ENCODE assay signal across 14 mouse cellular contexts in genomic region chrX:71700817-71701469, GRCm38 (mm10). TPM values are rescaled to one million over a fixed set of nuclear protein-coding genes. Genes with fewer than 3 reads are reported as not detected.
DNase-seq lines count a peak whose midpoint lies in the region; ATAC-seq and TF ChIP-seq lines count a peak whose summit lies in the region.
"Had no signal": no experiment of that assay in that cellular context is flagged by ENCODE, and none has a peak within 500 bp of the region (broad histone marks: within the 10 kb centered on the region; RNA-seq: fewer than 3 reads in every experiment).

No protein-coding gene starts in this region.

- no peak overlapping the region for H3K4me3 ChIP-seq in midbrain, embryonic 11.5 days (ENCODE audit: low read depth, low read length)
- no peak overlapping the region for H3K4me3 ChIP-seq in midbrain, embryonic 10.5 days
- no peak overlapping the region for H3K4me3 ChIP-seq in forebrain, embryonic 13.5 days
- H3K4me3 ChIP-seq in hindbrain, postnatal 0 days (ENCODE audit: low read length), result no peak overlapping the region
- no peak overlapping the region for H3K4me3 ChIP-seq in neural tube, embryonic 14.5 days (ENCODE audit: low read depth, low read length)
- H3K4me3 ChIP-seq: embryonic facial prominence, embryonic 12.5 days; liver, embryonic 12.5 days; megakaryocyte, embryonic 14.5 days had no signal

- H3K4me2 ChIP-seq in midbrain, embryonic 11.5 days, result no peak overlapping the region
- no peak overlapping the region for H3K4me2 ChIP-seq in forebrain, embryonic 13.5 days
- H3K4me2 ChIP-seq in hindbrain, postnatal 0 days (ENCODE audit: low read depth, low read length), result no peak overlapping the region
- H3K4me2 ChIP-seq in neural tube, embryonic 14.5 days (ENCODE audit: low read depth, low read length), result no peak overlapping the region
- H3K4me2 ChIP-seq: embryonic facial prominence, embryonic 12.5 days; liver, embryonic 12.5 days had no signal

- no peak overlapping the region for H3K9ac ChIP-seq in midbrain, embryonic 11.5 days (ENCODE audit: low read length)
- no peak overlapping the region for H3K9ac ChIP-seq in forebrain, embryonic 13.5 days
- no peak overlapping the region for H3K9ac ChIP-seq in hindbrain, postnatal 0 days (replicated peaks; ENCODE audit: low read length)
- no peak overlapping the region for H3K9ac ChIP-seq in neural tube, embryonic 14.5 days (replicated peaks; ENCODE audit: low read depth, low read length)
- H3K9ac ChIP-seq: embryonic facial prominence, embryonic 12.5 days; liver, embryonic 12.5 days had no signal

- H3K9me3 ChIP-seq in midbrain, embryonic 11.5 days (ENCODE audit: control insufficient read depth, low read length), result no peaks in the 10 kb centered on the region
- no peaks in the 10 kb centered on the region for H3K9me3 ChIP-seq in midbrain, embryonic 10.5 days (replicated peaks)
- no peaks in the 10 kb centered on the region for H3K9me3 ChIP-seq in forebrain, embryonic 13.5 days (replicated peaks)
- H3K9me3 ChIP-seq in hindbrain, postnatal 0 days (ENCODE audit: low read length), result no peaks in the 10 kb centered on the region
- no peaks in the 10 kb centered on the region for H3K9me3 ChIP-seq in neural tube, embryonic 14.5 days (ENCODE audit: control insufficient read depth, low read length)
- H3K9me3 ChIP-seq: embryonic facial prominence, embryonic 12.5 days; liver, embryonic 12.5 days; megakaryocyte, embryonic 14.5 days had no signal

- 16% methylated on average over 6 of the region's 6 CpGs for WGBS in midbrain, embryonic 11.5 days
- WGBS in midbrain, embryonic 10.5 days, result 22% methylated on average over 6 of the region's 6 CpGs
- 16% methylated on average over 6 of the region's 6 CpGs for WGBS in forebrain, embryonic 13.5 days
- 24% methylated on average over 6 of the region's 6 CpGs for WGBS in hindbrain, postnatal 0 days
- WGBS in neural tube, embryonic 14.5 days, result 18% methylated on average over 6 of the region's 6 CpGs

- ATAC-seq in midbrain, embryonic 11.5 days (ENCODE audit: low FRiP score), result peak; percentile 76
- ATAC-seq in forebrain, embryonic 13.5 days, result peak; percentile 97
- ATAC-seq in hindbrain, postnatal 0 days, result no peak
- ATAC-seq in neural tube, embryonic 14.5 days (ENCODE audit: low read depth), result peak; percentile 78
- ATAC-seq: liver, embryonic 12.5 days had no signal

- intact Hi-C loops in heart, postnatal 14 days (cut with DNase I), result no loop called here

- H3K4me1 ChIP-seq in midbrain, embryonic 11.5 days (ENCODE audit: control insufficient read depth, insufficient read depth, low read length), result no peaks in the 10 kb centered on the region
- H3K4me1 ChIP-seq in midbrain, embryonic 10.5 days, result no peaks in the 10 kb centered on the region; the same call in 1 of the 2 replicates
- H3K4me1 ChIP-seq in forebrain, embryonic 13.5 days, result no peaks in the 10 kb centered on the region
- H3K4me1 ChIP-seq in hindbrain, postnatal 0 days (ENCODE audit: insufficient read depth, low read length), result no peaks in the 10 kb centered on the region
- no peaks in the 10 kb centered on the region for H3K4me1 ChIP-seq in neural tube, embryonic 14.5 days (ENCODE audit: control insufficient read depth, insufficient read depth, low read length)
- H3K4me1 ChIP-seq: embryonic facial prominence, embryonic 12.5 days; liver, embryonic 12.5 days; megakaryocyte, embryonic 14.5 days had no signal

- H3K36me3 ChIP-seq in midbrain, embryonic 11.5 days (ENCODE audit: control insufficient read depth, insufficient read depth, low read length), result no peaks in the 10 kb centered on the region
- H3K36me3 ChIP-seq in midbrain, embryonic 10.5 days, result no peaks in the 10 kb centered on the region
- no peaks in the 10 kb centered on the region for H3K36me3 ChIP-seq in forebrain, embryonic 13.5 days (ENCODE audit: poor library complexity, severe bottlenecking)
- H3K36me3 ChIP-seq in hindbrain, postnatal 0 days (ENCODE audit: insufficient read depth, low read length), result no peaks in the 10 kb centered on the region
- no peaks in the 10 kb centered on the region for H3K36me3 ChIP-seq in neural tube, embryonic 14.5 days (ENCODE audit: control insufficient read depth, insufficient read depth, low read length)
- H3K36me3 ChIP-seq: embryonic facial prominence, embryonic 12.5 days; liver, embryonic 12.5 days had no signal

- H3K27me3 ChIP-seq in midbrain, embryonic 11.5 days (ENCODE audit: control insufficient read depth, insufficient read depth, low read length), result no peaks in the 10 kb centered on the region
- H3K27me3 ChIP-seq in midbrain, embryonic 10.5 days (ENCODE audit: low read depth, poor library complexity, severe bottlenecking), result no peaks in the 10 kb centered on the region
- H3K27me3 ChIP-seq in forebrain, embryonic 13.5 days, result peaks cover 9% of the 10 kb centered on the region; the same call in 1 of the 2 replicates
- no peaks in the 10 kb centered on the region for H3K27me3 ChIP-seq in hindbrain, postnatal 0 days (ENCODE audit: insufficient read depth, low read length)
- no peaks in the 10 kb centered on the region for H3K27me3 ChIP-seq in neural tube, embryonic 14.5 days (ENCODE audit: control insufficient read depth, insufficient read depth, low read length)
- H3K27me3 ChIP-seq: embryonic facial prominence, embryonic 12.5 days; liver, embryonic 12.5 days had no signal

- TF ChIP-seq CTCF in hindbrain, postnatal 0 days (IDR thresholded peaks at IDR 0.05; ENCODE audit: low read depth), result no peak

- DNase-seq in midbrain, embryonic 11.5 days (ENCODE audit: low spot score, missing footprints), result peak; percentile 80
- DNase-seq in midbrain, embryonic 10.5 days (ENCODE audit: low spot score), result no peak
- peak; percentile 1 for DNase-seq in hindbrain, postnatal 0 days (ENCODE audit: low spot score)
- DNase-seq in spleen, postnatal 4 days (ENCODE audit: low spot score in 2 of 2), result no peak
- DNase-seq in layer of hippocampus, postnatal 36 days, result no peak
- no peak for DNase-seq in heart, postnatal 14 days
- DNase-seq: cerebellum, adult 2 months had no signal

- no peak overlapping the region for H3K27ac ChIP-seq in midbrain, embryonic 11.5 days (ENCODE audit: low read depth, low read length)
- no peak overlapping the region for H3K27ac ChIP-seq in midbrain, embryonic 10.5 days (replicated peaks)
- no peak overlapping the region for H3K27ac ChIP-seq in forebrain, embryonic 13.5 days
- H3K27ac ChIP-seq in hindbrain, postnatal 0 days, result no peak overlapping the region
- no peak overlapping the region for H3K27ac ChIP-seq in neural tube, embryonic 14.5 days (ENCODE audit: low read depth, low read length)
- H3K27ac ChIP-seq: embryonic facial prominence, embryonic 12.5 days; kidney, postnatal 0 days; liver, embryonic 12.5 days had no signal

RNA-seq across cellular contexts. Expression of gene Gpr50, which starts 37.5 kb away (rescaled TPM):
- polyA plus RNA-seq in midbrain, embryonic 11.5 days (2014; fragmentation: Nextera tagmentation; extraction: Ambion mirVana), result 3.1 and 3.4 TPM in 2 replicates
- polyA plus RNA-seq in midbrain, embryonic 10.5 days (2016; fragmentation: Nextera tagmentation; extraction: Ambion mirVana), result 2.9 and 4.0 TPM in 2 replicates
- polyA plus RNA-seq in forebrain, embryonic 13.5 days (2015; fragmentation: Nextera tagmentation; extraction: Ambion mirVana), result 1.7 and 2.8 TPM in 2 replicates
- total RNA-seq in hindbrain, postnatal 0 days (2014; rRNA removed), result 2.3 and 9.4 TPM in 2 replicates
- 2.0 and 2.4 TPM in 2 replicates for polyA plus RNA-seq in hindbrain, postnatal 0 days (2015; fragmentation: Nextera tagmentation; extraction: Ambion mirVana)
- polyA plus RNA-seq in neural tube, embryonic 14.5 days (2014; fragmentation: Nextera tagmentation; extraction: Ambion mirVana), result 0.60 and 0.72 TPM in 2 replicates
- total RNA-seq in layer of hippocampus, postnatal 36 days (2021), result not detected
- total RNA-seq in heart, postnatal 14 days (2021), result not detected
- polyA plus RNA-seq: spleen, adult 2 months had no signal

Comparison
In these comparisons a context has a peak if more than half of its experiments do, and no peak if none do; other contexts are left out.
1. DNase-seq: peak in midbrain, embryonic 11.5 days (single experiment) and hindbrain, postnatal 0 days (single experiment); none in midbrain, embryonic 10.5 days (single experiment), spleen, postnatal 4 days (0 of 2), layer of hippocampus, postnatal 36 days (0 of 2) and heart, postnatal 14 days (0 of 2).